Mouse (Mus musculus): ENCODE data around the gene Mup16.
"Not testable (repeated sequence)": the region's sequence is repeated elsewhere in the genome, so short reads cannot be mapped to it uniquely, and the experiment has no call there.

Gene Mup16

DNA sequence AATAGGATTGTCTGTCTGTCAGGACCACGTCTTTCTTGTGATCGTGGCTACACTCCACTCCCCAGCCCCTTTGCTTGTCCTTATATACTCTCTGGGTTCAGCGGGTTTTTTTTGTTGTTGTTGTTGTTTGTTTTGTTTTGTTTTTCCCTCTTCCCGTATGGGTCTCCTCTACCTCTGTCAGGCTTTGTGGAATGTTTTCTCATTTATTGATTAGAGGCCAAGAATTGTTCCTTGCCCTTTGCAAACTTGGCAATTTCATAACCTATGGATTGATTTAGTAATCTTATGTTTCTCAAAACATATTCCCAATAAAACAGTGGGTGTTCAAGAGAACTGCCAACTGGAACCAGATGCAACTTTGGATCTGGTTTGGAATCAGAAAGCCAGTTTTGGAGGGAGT lies at the start of gene Mup16:
Mup16 (minus strand) TSS at position 101 of the 400 bp plus-strand sequence.
- not testable (repeated sequence) for DNase-seq

- peak; percentile 39 to 69 for DNase-seq
Measured at GRCm38 (mm10) chr4:61555887-61556286, 36.6 kb upstream of the Mup16 start.
